Mouse (Mus musculus) midbrain, embryonic 13.5 days (tissue): Measurements from ENCODE around the gene 2010300C02Rik. TPM values are rescaled to one million over a fixed set of nuclear protein-coding genes. Genes with fewer than 3 reads are reported as not detected.

Experiments used
- ATAC-seq: fragments of 200-750 bp; cut with Nextera tagmentation; 2 replicates; pipeline ENCODE4 v1.8.0; 2017; ENCODE audit warnings: mild to moderate bottlenecking, moderate TSS enrichment, moderate library complexity
- H3K27ac ChIP-seq: fragments of 300-500 bp; sonication (generic); 2 replicates; pipeline ENCODE4 v1.5.1; 2015; ENCODE audit warnings: inconsistent platforms, mild to moderate bottlenecking, moderate library complexity
- H3K27me3 ChIP-seq: fragments of 300-500 bp; sonication (generic); 2 replicates; pipeline ENCODE4 v1.6.1; 2015; ENCODE audit warnings: mild to moderate bottlenecking, inconsistent platforms
- H3K36me3 ChIP-seq: fragments of 300-500 bp; sonication (generic); 2 replicates; pipeline ENCODE4 v1.6.1; 2015; ENCODE audit warnings: mild to moderate bottlenecking, inconsistent platforms
- H3K4me1 ChIP-seq: fragments of 300-500 bp; sonication (generic); replicated peaks from 2 replicates; pipeline ENCODE4 v1.6.1; 2015; ENCODE audit warnings: inconsistent platforms
- H3K4me2 ChIP-seq: fragments of 300-500 bp; sonication (generic); replicated peaks from 2 replicates; pipeline ENCODE4 v1.6.1; 2015; ENCODE audit warnings: moderate library complexity, mild to moderate bottlenecking, inconsistent platforms
- H3K4me3 ChIP-seq: fragments of 300-500 bp; sonication (generic); replicated peaks from 2 replicates; pipeline ENCODE4 v1.5.1; 2015; ENCODE audit warnings: mild to moderate bottlenecking, inconsistent platforms
- H3K9ac ChIP-seq: fragments of 300-500 bp; sonication (generic); replicated peaks from 2 replicates; pipeline ENCODE4 v1.6.1; 2015; ENCODE audit warnings: mild to moderate bottlenecking, inconsistent platforms
- H3K9me3 ChIP-seq: fragments of 300-500 bp; sonication (generic); 2 replicates; pipeline ENCODE4 v1.6.1; 2016; ENCODE audit warnings: mild to moderate bottlenecking, inconsistent platforms
- WGBS: fragments of 180-500 bp; shearing (Covaris S2); methylation state at CpG from one replicate; pipeline ENCODE4 v1.1.7; 2015; 5-methylcytosine and 5-hydroxymethylcytosine counted together
- polyA plus RNA-seq: library from polyadenylated mRNA; unstranded; fragments of >200 nt; fragmentation: Nextera tagmentation; extraction: Ambion mirVana; gene quantifications from 2 replicates; pipeline ENCODE4 v1.2.1, GENCODE M21; 2015

2010300C02Rik gene
- polyA plus RNA-seq, 1 experiment from 2014 or later, result 0.83 TPM

- H3K4me3 ChIP-seq, result no peak overlapping the region
- no peaks in the 10 kb centered on the region for H3K36me3 ChIP-seq
- H3K4me1 ChIP-seq, result no peaks in the 10 kb centered on the region
- no peak overlapping the region for H3K4me2 ChIP-seq
- H3K9ac ChIP-seq, result no peak overlapping the region
- WGBS, result 90% methylated on average over 8 of the region's 8 CpGs
- no peaks in the 10 kb centered on the region for H3K9me3 ChIP-seq
- H3K27me3 ChIP-seq, result no peaks in the 10 kb centered on the region
- H3K27ac ChIP-seq, result no peak overlapping the region
- no peak for ATAC-seq
Measured at GRCm38 (mm10) chr1:37583167-37583566, 136.7 kb downstream of the 2010300C02Rik start.

- Histone ChIP-seq H3K36me3 (no peaks in the 10 kb centered on the region), H3K4me1 (no peaks in the 10 kb centered on the region), H3K27ac (no peak overlapping the region), H3K4me2 (no peak overlapping the region), H3K9me3 (no peaks in the 10 kb centered on the region), H3K9ac (no peak overlapping the region), H3K27me3 (no peaks in the 10 kb centered on the region), H3K4me3 (no peak overlapping the region)
- no peak for ATAC-seq
- 93% methylated on average over 13 of the region's 13 CpGs for WGBS
Measured at GRCm38 (mm10) chr1:37579686-37580085, 140.2 kb downstream of the 2010300C02Rik start.

- WGBS, result 89% methylated on average over 10 of the region's 10 CpGs
- Histone ChIP-seq H3K4me2 (no peak overlapping the region), H3K9me3 (no peaks in the 10 kb centered on the region), H3K27ac (no peak overlapping the region), H3K27me3 (no peaks in the 10 kb centered on the region), H3K9ac (no peak overlapping the region), H3K4me1 (no peaks in the 10 kb centered on the region), H3K36me3 (no peaks in the 10 kb centered on the region), H3K4me3 (no peak overlapping the region)
- no peak for ATAC-seq
Measured at GRCm38 (mm10) chr1:37572528-37573272, 147.2 kb downstream of the 2010300C02Rik start.

- ATAC-seq, result no peak
- H3K27me3 ChIP-seq, result no peaks in the 10 kb centered on the region
- no peak overlapping the region for H3K27ac ChIP-seq
- no peak overlapping the region for H3K4me3 ChIP-seq
- H3K9ac ChIP-seq, result no peak overlapping the region
- no peaks in the 10 kb centered on the region for H3K36me3 ChIP-seq
- no peaks in the 10 kb centered on the region for H3K9me3 ChIP-seq
- WGBS, result 93% methylated on average over 1 of the region's 1 CpGs
- no peak overlapping the region for H3K4me2 ChIP-seq
- H3K4me1 ChIP-seq, result peaks cover 5% of the 10 kb centered on the region; the same call in 1 of the 2 replicates
Measured at GRCm38 (mm10) chr1:37568379-37568778, 151.5 kb downstream of the 2010300C02Rik start.

- H3K4me2 ChIP-seq, result no peak overlapping the region
- H3K4me1 ChIP-seq, result peaks cover 5% of the 10 kb centered on the region; the same call in 1 of the 2 replicates
- H3K27ac ChIP-seq, result no peak overlapping the region
- H3K4me3 ChIP-seq, result no peak overlapping the region
- no peak overlapping the region for H3K9ac ChIP-seq
- 90% methylated on average over 4 of the region's 4 CpGs for WGBS
- ATAC-seq, result no peak
- no peaks in the 10 kb centered on the region for H3K9me3 ChIP-seq
- no peaks in the 10 kb centered on the region for H3K27me3 ChIP-seq
- no peaks in the 10 kb centered on the region for H3K36me3 ChIP-seq
Measured at GRCm38 (mm10) chr1:37566754-37567153, 153.1 kb downstream of the 2010300C02Rik start.

- no peaks in the 10 kb centered on the region for H3K36me3 ChIP-seq
- no peaks in the 10 kb centered on the region for H3K9me3 ChIP-seq
- no peak overlapping the region for H3K4me3 ChIP-seq
- ATAC-seq, result no peak
- peaks cover 5% of the 10 kb centered on the region; the same call in 1 of the 2 replicates for H3K4me1 ChIP-seq
- H3K4me2 ChIP-seq, result no peak overlapping the region
- no peak overlapping the region for H3K9ac ChIP-seq
- H3K27me3 ChIP-seq, result no peaks in the 10 kb centered on the region
- 82% methylated on average over 2 of the region's 2 CpGs for WGBS
- no peak overlapping the region for H3K27ac ChIP-seq
Measured at GRCm38 (mm10) chr1:37566344-37566743, 153.5 kb downstream of the 2010300C02Rik start.

- Histone ChIP-seq H3K27ac (no peak overlapping the region), H3K27me3 (no peaks in the 10 kb centered on the region), H3K9me3 (no peaks in the 10 kb centered on the region), H3K36me3 (no peaks in the 10 kb centered on the region), H3K4me2 (no peak overlapping the region), H3K9ac (no peak overlapping the region), H3K4me1 (peaks cover 5% of the 10 kb centered on the region; the same call in 1 of the 2 replicates), H3K4me3 (no peak overlapping the region)
- WGBS, result 16% methylated on average over 6 of the region's 6 CpGs
- ATAC-seq, result no peak
Measured at GRCm38 (mm10) chr1:37565396-37565795, 154.5 kb downstream of the 2010300C02Rik start.

- no peak for ATAC-seq
- H3K4me3 ChIP-seq, result no peak overlapping the region
- no peak overlapping the region for H3K27ac ChIP-seq
- 88% methylated on average over 3 of the region's 3 CpGs for WGBS
- H3K9me3 ChIP-seq, result no peaks in the 10 kb centered on the region
- no peaks in the 10 kb centered on the region for H3K27me3 ChIP-seq
- no peak overlapping the region for H3K4me2 ChIP-seq
- peaks cover 5% of the 10 kb centered on the region; the same call in 1 of the 2 replicates for H3K4me1 ChIP-seq
- H3K36me3 ChIP-seq, result no peaks in the 10 kb centered on the region
- H3K9ac ChIP-seq, result no peak overlapping the region
Measured at GRCm38 (mm10) chr1:37561955-37562354, 157.9 kb downstream of the 2010300C02Rik start.

Other genes starting within 250 kb of the 2010300C02Rik start
- 5.4 and 7.2 TPM in 2 replicates for gene Mgat4a, start 179.1 kb downstream of the 2010300C02Rik start, polyA plus RNA-seq
- gene Tsga10, start 146.3 kb upstream of the 2010300C02Rik start, polyA plus RNA-seq, result 24.5 and 24.8 TPM in 2 replicates
- 7.2 and 7.5 TPM in 2 replicates for gene Lipt1, start 151.7 kb upstream of the 2010300C02Rik start, polyA plus RNA-seq
- gene Mitd1, start 170.3 kb upstream of the 2010300C02Rik start, polyA plus RNA-seq, result 16.7 and 17.2 TPM in 2 replicates
- 245 and 253 TPM in 2 replicates for gene Mrpl30, start 170.4 kb upstream of the 2010300C02Rik start, polyA plus RNA-seq
- gene Lyg2, start 196.4 kb upstream of the 2010300C02Rik start, polyA plus RNA-seq, result not detected in 2 replicates
- gene Lyg1, start 237.7 kb upstream of the 2010300C02Rik start, polyA plus RNA-seq, result not detected in 2 replicates